Mouse (Mus musculus) liver, adult 2 months (tissue): ENCODE measurements at regions not wholly inside any gene's neighbourhood (a gene's known extent, or its start where the extent isn't known, plus 50 kb on each side); places are given as distances from the start of the nearest gene placed in this dataset.

Experiments
- CTCF ChIP-seq: fragments of 200-500 bp; IDR thresholded peaks from 2 replicates; pipeline ENCODE4 v1.5.1; 2011; ENCODE audit warnings: low read depth, low read length, control low read depth
- POLR2A ChIP-seq: fragments of 200-500 bp; IDR thresholded peaks from 2 replicates; pipeline ENCODE4 v1.6.1; 2011; ENCODE audit warnings: low read length, control low read depth; ENCODE audit not compliant: insufficient read depth; ENCODE audit errors: extremely low read depth

- TF ChIP-seq POLR2A (no peak), CTCF (no peak)
Observed at GRCm38 (mm10) chr2:45707026-45707425, 589.8 kb upstream of the Zeb2 start.
